Mouse (Mus musculus) spleen, adult 2 months (tissue): ENCODE measurements around the gene Tmem45a2.

ENCODE experiments used
- CTCF ChIP-seq: fragments of 200-500 bp; IDR thresholded peaks from 2 replicates; pipeline ENCODE4 v1.5.1; 2011; ENCODE audit warnings: mild to moderate bottlenecking, inconsistent platforms; ENCODE audit not compliant: insufficient read depth, insufficient read length, insufficient replicate concordance; ENCODE audit errors: extremely low read depth
- POLR2A ChIP-seq: fragments of 200-500 bp; IDR thresholded peaks from 2 replicates; pipeline ENCODE4 v1.6.1; 2011; ENCODE audit warnings: low read depth, low read length, inconsistent platforms

GRCm38 (mm10) chr16:57030150-57030885, 40.9 kb downstream of the Tmem45a2 start:
- no peak for TF ChIP-seq CTCF
- TF ChIP-seq POLR2A: no peak
